Mouse (Mus musculus) liver, embryonic 15.5 days (tissue): ENCODE measurements around the gene Palm2. TPM values are rescaled to one million over a fixed set of nuclear protein-coding genes. Genes with fewer than 3 reads are reported as not detected.

ENCODE experiments used
- ATAC-seq: fragments of 200-750 bp; cut with Nextera tagmentation; 2 replicates; pipeline ENCODE4 v1.8.0; 2017; ENCODE audit warnings: moderate number of reproducible peaks, mild to moderate bottlenecking, moderate library complexity; ENCODE audit not compliant: insufficient read depth
- H3K27ac ChIP-seq: fragments of 300-500 bp; sonication (generic); replicated peaks from 2 replicates; pipeline ENCODE4 v1.5.1; 2015; ENCODE audit warnings: mild to moderate bottlenecking, inconsistent platforms
- H3K27me3 ChIP-seq: fragments of 300-500 bp; sonication (generic); 2 replicates; pipeline ENCODE4 v1.6.1; 2015; ENCODE audit warnings: mild to moderate bottlenecking, inconsistent platforms
- H3K36me3 ChIP-seq: fragments of 300-500 bp; sonication (generic); replicated peaks from 2 replicates; pipeline ENCODE4 v1.6.1; 2015; ENCODE audit warnings: moderate library complexity, mild to moderate bottlenecking, inconsistent platforms
- H3K4me1 ChIP-seq: fragments of 300-500 bp; sonication (generic); replicated peaks from 2 replicates; pipeline ENCODE4 v1.6.1; 2015; ENCODE audit warnings: inconsistent platforms
- H3K4me2 ChIP-seq: fragments of 300-500 bp; sonication (generic); 2 replicates; pipeline ENCODE4 v1.6.1; 2015; ENCODE audit warnings: moderate library complexity, mild to moderate bottlenecking, inconsistent platforms
- H3K4me3 ChIP-seq: fragments of 300-500 bp; sonication (generic); replicated peaks from 2 replicates; pipeline ENCODE4 v1.5.1; 2015; ENCODE audit warnings: mild to moderate bottlenecking, inconsistent platforms
- H3K9ac ChIP-seq: fragments of 300-500 bp; sonication (generic); 2 replicates; pipeline ENCODE4 v1.6.1; 2015; ENCODE audit warnings: moderate library complexity, mild to moderate bottlenecking, inconsistent platforms
- H3K9me3 ChIP-seq: fragments of 300-500 bp; sonication (generic); replicated peaks from 2 replicates; pipeline ENCODE4 v1.6.1; 2016; ENCODE audit warnings: inconsistent platforms
- WGBS: fragments of 180-500 bp; shearing (Covaris S2); methylation state at CpG from one replicate; pipeline ENCODE4 v1.1.7; 2015; ENCODE audit warnings: mixed read lengths; ENCODE audit not compliant: insufficient replicate concordance; 5-methylcytosine and 5-hydroxymethylcytosine counted together
- polyA plus RNA-seq: library from polyadenylated mRNA; unstranded; fragments of >200 nt; fragmentation: Nextera tagmentation; extraction: Ambion mirVana; gene quantifications from 2 replicates; pipeline ENCODE4 v1.2.1, GENCODE M21; 2015

Palm2 gene
- polyA plus RNA-seq, 1 experiment from 2014 or later = 0.16 TPM

DNA sequence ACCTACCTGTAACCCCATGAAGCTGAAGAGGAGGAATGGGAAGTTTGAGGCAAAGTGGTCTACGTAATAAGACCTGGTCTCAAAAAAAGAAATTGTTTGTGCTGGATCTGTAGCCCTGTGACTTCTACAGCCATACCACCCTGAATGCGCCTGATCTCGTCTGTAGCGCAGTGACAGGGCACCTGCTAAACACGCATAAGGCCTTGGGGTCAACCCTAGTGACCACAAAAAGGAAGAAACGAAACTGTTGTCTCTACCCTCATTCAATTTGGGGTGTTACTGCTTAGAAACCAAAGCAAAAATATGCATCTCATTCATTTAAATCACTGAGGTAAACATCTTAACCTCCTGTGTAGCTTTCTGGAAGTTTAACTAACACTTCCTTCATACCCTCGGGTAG lies 270.5 kb downstream of the Palm2 start:
- ATAC-seq = no peak
- Histone ChIP-seq H3K4me2 (no peak overlapping the region), H3K27ac (no peak overlapping the region), H3K4me3 (no peak overlapping the region), H3K9me3 (no peaks in the 10 kb centered on the region), H3K9ac (no peak overlapping the region), H3K36me3 (no peaks in the 10 kb centered on the region), H3K27me3 (no peaks in the 10 kb centered on the region), H3K4me1 (no peaks in the 10 kb centered on the region)
- WGBS = 64% methylated on average over 7 of the region's 7 CpGs

GRCm38 (mm10) chr4:57715849-57716248 lies 281.8 kb downstream of the Palm2 start:
- Histone ChIP-seq H3K9me3 (no peaks in the 10 kb centered on the region), H3K36me3 (no peaks in the 10 kb centered on the region), H3K4me3 (no peak overlapping the region), H3K4me2 (no peak overlapping the region), H3K27me3 (no peaks in the 10 kb centered on the region), H3K9ac (no peak overlapping the region), H3K4me1 (no peaks in the 10 kb centered on the region), H3K27ac (no peak overlapping the region)
- ATAC-seq = no peak

- Histone ChIP-seq H3K4me1 (no peaks in the 10 kb centered on the region), H3K4me3 (no peak overlapping the region), H3K36me3 (no peaks in the 10 kb centered on the region), H3K4me2 (no peak overlapping the region), H3K27ac (no peak overlapping the region), H3K9ac (no peak overlapping the region), H3K9me3 (no peaks in the 10 kb centered on the region), H3K27me3 (no peaks in the 10 kb centered on the region)
- ATAC-seq = no peak
- WGBS = 59% methylated on average over 4 of the region's 4 CpGs
Observed at GRCm38 (mm10) chr4:57716735-57717134, 282.7 kb downstream of the Palm2 start.

- no peaks in the 10 kb centered on the region for H3K4me1 ChIP-seq
Observed at GRCm38 (mm10) chr4:57717354-57717753, 283.3 kb downstream of the Palm2 start, which contains the start of gene Akap2. Akap2 (plus strand) TSS chr4:57717657.

DNA sequence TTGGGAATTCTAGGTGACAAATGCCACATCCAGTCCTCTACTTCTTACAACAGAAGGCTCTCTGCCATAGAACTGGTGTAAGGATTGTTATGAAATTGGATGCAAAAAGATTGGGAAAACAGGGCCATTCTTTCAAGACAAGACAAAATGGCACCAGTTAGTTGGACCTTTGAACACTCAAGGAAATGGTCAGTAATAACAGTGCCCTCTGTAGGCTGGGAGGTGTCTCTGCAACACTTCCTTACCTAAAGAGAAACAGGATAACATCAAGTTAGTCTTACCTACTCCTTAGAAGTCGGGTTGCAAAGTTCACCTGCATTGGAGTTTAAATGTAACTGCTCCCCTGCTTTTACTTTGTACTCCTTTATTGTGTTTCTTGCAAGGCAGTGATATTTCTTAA lies 285.3 kb downstream of the Palm2 start:
- Histone ChIP-seq H3K4me1 (no peaks in the 10 kb centered on the region), H3K9ac (no peak overlapping the region), H3K27me3 (no peaks in the 10 kb centered on the region), H3K4me3 (no peak overlapping the region), H3K27ac (no peak overlapping the region), H3K9me3 (no peaks in the 10 kb centered on the region), H3K4me2 (no peak overlapping the region), H3K36me3 (no peaks in the 10 kb centered on the region)
- 53% methylated on average over 1 of the region's 1 CpGs for WGBS
- no peak for ATAC-seq

More at GRCm38 (mm10) chr4:57717354-57717753, 283.3 kb downstream of the Palm2 start, which contains the start of gene Akap2:
- no peak within 1 kb of the TSS for H3K4me3 ChIP-seq
- no peaks in the 10 kb centered on the region for H3K9me3 ChIP-seq
- 73% methylated on average over 9 of the region's 9 CpGs for WGBS
- no peak within 1 kb of the TSS for H3K4me2 ChIP-seq
- H3K36me3 ChIP-seq = no peaks in the 10 kb centered on the region
- H3K27me3 ChIP-seq = no peaks in the 10 kb centered on the region
- H3K9ac ChIP-seq = no peak within 1 kb of the TSS
- no peak for ATAC-seq
- no peak within 1 kb of the TSS for H3K27ac ChIP-seq

DNA sequence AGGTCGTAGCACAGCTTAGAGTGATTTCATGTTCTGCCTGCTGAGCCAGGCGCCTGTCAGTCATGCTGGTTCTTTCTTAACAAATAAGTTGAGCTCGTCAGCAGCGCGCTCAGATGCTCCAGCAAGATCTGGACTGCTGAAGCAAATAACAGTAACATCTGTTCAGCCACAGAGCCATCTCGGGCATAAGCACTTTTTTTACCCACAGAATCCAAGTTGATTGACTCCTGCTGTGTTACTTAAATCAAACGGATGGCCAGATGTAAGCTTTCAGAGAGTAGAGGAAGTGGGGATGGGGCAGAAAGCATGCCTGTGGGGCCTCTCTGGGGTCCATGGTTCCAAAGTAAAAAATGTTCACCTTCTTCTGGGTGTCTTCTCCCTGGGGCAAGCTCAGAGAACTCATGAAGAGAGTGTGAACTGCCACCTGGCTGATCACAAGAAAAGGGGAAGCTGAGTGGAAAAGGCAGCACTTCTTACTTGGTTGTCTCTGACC lies 286.9 kb downstream of the Palm2 start:
- no peaks in the 10 kb centered on the region for H3K4me1 ChIP-seq
- 23% methylated on average over 7 of the region's 7 CpGs for WGBS
- no peak overlapping the region for H3K4me2 ChIP-seq
- no peaks in the 10 kb centered on the region for H3K9me3 ChIP-seq
- no peak for ATAC-seq
- H3K36me3 ChIP-seq = no peaks in the 10 kb centered on the region
- no peak overlapping the region for H3K4me3 ChIP-seq
- H3K9ac ChIP-seq = no peak overlapping the region
- H3K27me3 ChIP-seq = no peaks in the 10 kb centered on the region
- H3K27ac ChIP-seq = no peak overlapping the region

DNA sequence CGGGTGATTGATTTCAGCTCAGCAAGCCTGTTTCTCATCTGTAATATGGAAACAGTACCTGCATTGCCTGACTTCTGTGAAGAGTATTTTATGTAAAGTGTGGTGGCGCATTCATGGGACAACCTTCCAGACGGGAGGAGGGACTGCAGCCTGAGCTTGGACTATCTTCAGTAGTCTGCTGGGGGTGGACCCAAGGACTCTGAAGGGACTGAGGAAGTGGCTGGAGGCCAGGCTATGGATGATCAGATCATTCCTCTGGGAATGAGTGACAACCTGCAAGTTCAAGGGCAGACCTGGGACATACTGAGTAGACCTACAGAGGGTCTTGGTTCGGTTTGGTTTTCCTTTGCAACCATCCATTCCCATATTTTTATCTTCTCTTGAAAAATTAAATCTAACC lies 288.2 kb downstream of the Palm2 start:
- Histone ChIP-seq H3K27ac (no peak overlapping the region), H3K4me2 (no peak overlapping the region), H3K9me3 (no peaks in the 10 kb centered on the region), H3K36me3 (no peaks in the 10 kb centered on the region), H3K4me3 (no peak overlapping the region), H3K4me1 (no peaks in the 10 kb centered on the region), H3K27me3 (no peaks in the 10 kb centered on the region), H3K9ac (no peak overlapping the region)
- no peak for ATAC-seq
- WGBS = 73% methylated on average over 4 of the region's 4 CpGs

- Histone ChIP-seq H3K9me3 (no peaks in the 10 kb centered on the region), H3K36me3 (no peaks in the 10 kb centered on the region), H3K4me2 (no peak overlapping the region), H3K4me3 (no peak overlapping the region), H3K27ac (no peak overlapping the region), H3K4me1 (no peaks in the 10 kb centered on the region), H3K9ac (no peak overlapping the region), H3K27me3 (no peaks in the 10 kb centered on the region)
- no peak for ATAC-seq
- WGBS = 52% methylated on average over 2 of the region's 2 CpGs
Observed at GRCm38 (mm10) chr4:57723659-57724058, 289.6 kb downstream of the Palm2 start.

- no peak overlapping the region for H3K4me3 ChIP-seq
- 44% methylated on average over 1 of the region's 1 CpGs for WGBS
- H3K4me2 ChIP-seq = no peak overlapping the region
- H3K27me3 ChIP-seq = no peaks in the 10 kb centered on the region
- no peaks in the 10 kb centered on the region for H3K36me3 ChIP-seq
- no peak overlapping the region for H3K27ac ChIP-seq
- ATAC-seq = no peak
- H3K9me3 ChIP-seq = no peaks in the 10 kb centered on the region
- H3K9ac ChIP-seq = no peak overlapping the region
- no peaks in the 10 kb centered on the region for H3K4me1 ChIP-seq
Observed at GRCm38 (mm10) chr4:57725569-57725968, 291.5 kb downstream of the Palm2 start.

GRCm38 (mm10) chr4:57728611-57729183 lies 294.6 kb downstream of the Palm2 start:
- ATAC-seq = no peak
- Histone ChIP-seq H3K36me3 (no peaks in the 10 kb centered on the region), H3K4me2 (no peak overlapping the region), H3K9ac (no peak overlapping the region), H3K4me3 (no peak overlapping the region), H3K27ac (no peak overlapping the region), H3K9me3 (no peaks in the 10 kb centered on the region), H3K4me1 (no peaks in the 10 kb centered on the region), H3K27me3 (no peaks in the 10 kb centered on the region)
- 60% methylated on average over 4 of the region's 4 CpGs for WGBS

DNA sequence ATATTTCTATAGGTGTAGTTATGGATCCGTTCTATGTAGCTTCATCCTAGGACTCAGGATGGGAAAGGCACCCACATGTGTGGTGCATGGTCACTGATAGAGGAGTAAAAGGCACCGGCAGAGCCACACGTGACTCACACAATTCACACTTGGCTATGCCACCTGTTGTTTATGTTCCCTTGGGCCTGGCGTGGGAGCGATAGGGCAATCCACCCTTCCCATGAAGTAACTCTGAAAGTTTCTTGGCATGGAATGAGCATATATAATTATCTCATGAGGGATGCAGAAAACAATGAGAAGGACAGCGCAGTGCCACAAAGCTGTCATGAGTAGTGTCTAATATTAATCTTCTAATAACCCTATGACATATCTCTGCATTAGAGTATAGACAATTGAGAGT lies 296.0 kb downstream of the Palm2 start:
- ATAC-seq = no peak
- no peaks in the 10 kb centered on the region for H3K36me3 ChIP-seq
- no peaks in the 10 kb centered on the region for H3K27me3 ChIP-seq
- no peaks in the 10 kb centered on the region for H3K4me1 ChIP-seq
- H3K27ac ChIP-seq = no peak overlapping the region
- no peak overlapping the region for H3K4me3 ChIP-seq
- no peaks in the 10 kb centered on the region for H3K9me3 ChIP-seq
- WGBS = 74% methylated on average over 6 of the region's 6 CpGs
- no peak overlapping the region for H3K4me2 ChIP-seq
- no peak overlapping the region for H3K9ac ChIP-seq
